Mouse (Mus musculus): Measurements from ENCODE around the gene Prop1.

Gene Prop1

GRCm38 (mm10) chr11:50953665-50954064 lies at the start of gene Prop1:
Gene Prop1 (minus strand): TSS chr11:50953765.
- WGBS: 77% methylated on average over 6 of the region's 6 CpGs

- WGBS: 79% methylated on average over 5 of the region's 5 CpGs
Measured at GRCm38 (mm10) chr11:51003296-51003695, 49.7 kb upstream of the Prop1 start, which contains the start of gene Olfr51. Gene Olfr51 (plus strand): TSS chr11:51003596.

DNA sequence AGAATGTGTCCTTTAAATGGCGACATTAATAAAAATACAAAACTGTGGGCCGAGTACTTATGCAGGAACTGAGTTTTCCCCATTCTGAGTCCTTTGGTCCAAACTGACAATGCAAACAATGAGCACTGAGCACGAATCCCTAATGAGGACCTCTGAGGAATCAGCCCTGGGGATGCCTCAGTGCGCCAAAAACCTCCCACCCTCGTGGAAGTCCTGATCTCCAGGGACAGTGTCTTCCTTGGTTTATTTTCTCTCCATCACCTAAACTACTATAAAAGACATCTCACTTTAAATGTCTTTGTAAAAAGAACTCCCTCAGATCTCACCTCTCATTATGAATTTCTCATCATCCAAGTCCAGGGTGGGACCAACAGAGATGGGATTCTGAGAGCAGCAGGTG lies 28.1 kb upstream of the Prop1 start, which contains the start of gene Olfr1377:
Gene Olfr1377, plus strand, starts transcription at position 301 of the 400 bp plus-strand sequence.
- 60% methylated on average over 5 of the region's 5 CpGs for WGBS

DNA sequence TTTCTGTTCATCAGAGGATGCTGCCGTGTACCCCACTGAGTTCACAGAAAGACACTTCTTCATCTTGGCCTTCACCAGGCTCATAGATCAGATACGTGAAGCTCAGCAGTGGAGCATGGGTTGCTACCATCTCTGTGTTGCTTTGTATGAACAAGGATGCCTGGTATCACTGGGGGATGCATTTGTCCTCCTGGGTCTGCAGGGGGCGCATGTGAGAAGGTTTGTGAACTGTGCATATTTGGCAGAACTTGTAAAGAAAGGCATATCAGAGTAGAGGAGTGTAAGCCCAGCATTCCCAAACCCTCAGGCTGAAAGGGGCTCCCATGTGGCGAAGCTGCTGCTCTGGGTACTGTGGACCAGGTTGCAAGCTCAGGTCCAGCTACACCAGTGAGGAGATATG lies 23.7 kb upstream of the Prop1 start:
- WGBS: 73% methylated on average over 4 of the region's 4 CpGs

DNA sequence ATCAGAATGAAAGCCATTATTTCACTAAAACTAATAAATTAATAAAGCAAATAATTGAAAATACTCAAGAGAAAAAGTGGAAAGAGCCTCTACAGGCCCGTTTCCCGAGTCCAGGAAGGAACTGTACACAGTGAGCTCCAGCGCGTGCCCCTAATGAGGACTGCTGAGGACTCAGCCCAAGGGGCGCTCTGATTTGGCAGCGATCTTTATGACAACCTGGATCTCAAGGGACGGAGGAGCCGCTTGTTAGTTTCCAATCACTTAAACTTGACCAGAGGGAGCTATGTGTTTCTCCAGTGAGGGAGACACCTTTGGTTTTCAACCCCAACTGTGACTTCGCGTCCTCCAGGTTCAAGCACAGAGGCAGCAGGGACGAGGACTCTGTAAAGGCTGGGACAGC lies 12.7 kb upstream of the Prop1 start, which contains the start of gene Olfr1378:
Gene Olfr1378, plus strand, starts transcription at position 301 of the 400 bp plus-strand sequence.
- WGBS: 92% methylated on average over 11 of the region's 11 CpGs

- WGBS: 71% methylated on average over 2 of the region's 2 CpGs
Measured at GRCm38 (mm10) chr11:50964886-50965285, 11.3 kb upstream of the Prop1 start.

DNA sequence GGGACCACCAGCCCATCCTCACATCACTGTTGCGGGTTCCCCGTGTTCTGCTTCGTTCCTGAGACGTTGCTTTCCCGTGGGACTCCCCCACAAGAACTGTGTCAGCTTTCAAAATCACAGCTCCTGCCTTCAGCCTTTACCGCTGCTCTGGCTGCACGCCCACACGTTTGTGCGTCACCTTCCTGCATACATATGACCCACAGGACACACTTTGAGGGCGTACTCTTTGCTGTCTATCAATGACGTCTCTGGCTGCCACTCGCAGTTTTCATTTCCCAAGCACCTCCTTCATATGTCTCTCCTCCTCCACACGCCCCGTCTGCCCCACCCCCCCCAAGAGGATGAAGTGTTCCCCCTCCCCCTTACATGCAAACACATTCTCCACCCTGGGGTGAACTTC lies 1.3 kb downstream of the Prop1 start:
- 54% methylated on average over 14 of the region's 14 CpGs for WGBS

DNA sequence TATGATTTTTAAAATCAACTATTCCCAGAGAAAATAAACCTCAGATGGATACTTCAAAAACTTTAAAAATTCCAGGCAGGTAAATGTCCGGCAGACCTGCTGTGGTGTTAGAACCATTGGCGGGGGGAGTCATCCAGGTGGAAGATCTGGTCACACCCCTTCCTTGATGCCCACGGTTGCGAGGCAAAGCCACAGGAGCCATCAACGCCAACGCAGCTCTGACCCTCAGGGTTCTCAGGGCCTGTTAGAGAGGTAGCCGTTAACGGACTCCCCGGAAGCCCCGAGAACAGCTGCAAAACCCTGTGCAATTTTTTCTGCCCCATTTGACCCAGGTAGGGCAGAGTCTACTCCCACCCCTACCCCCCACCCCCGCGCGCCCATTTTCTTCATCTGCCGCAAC lies 10.1 kb downstream of the Prop1 start, which contains the start of gene 4933414I15Rik:
Gene 4933414I15Rik, minus strand, starts transcription at position 260 of the 400 bp plus-strand sequence.
- WGBS: 79% methylated on average over 14 of the region's 14 CpGs

- WGBS: 72% methylated on average over 12 of the region's 12 CpGs
Measured at GRCm38 (mm10) chr11:50942386-50942785, 11.2 kb downstream of the Prop1 start.

DNA sequence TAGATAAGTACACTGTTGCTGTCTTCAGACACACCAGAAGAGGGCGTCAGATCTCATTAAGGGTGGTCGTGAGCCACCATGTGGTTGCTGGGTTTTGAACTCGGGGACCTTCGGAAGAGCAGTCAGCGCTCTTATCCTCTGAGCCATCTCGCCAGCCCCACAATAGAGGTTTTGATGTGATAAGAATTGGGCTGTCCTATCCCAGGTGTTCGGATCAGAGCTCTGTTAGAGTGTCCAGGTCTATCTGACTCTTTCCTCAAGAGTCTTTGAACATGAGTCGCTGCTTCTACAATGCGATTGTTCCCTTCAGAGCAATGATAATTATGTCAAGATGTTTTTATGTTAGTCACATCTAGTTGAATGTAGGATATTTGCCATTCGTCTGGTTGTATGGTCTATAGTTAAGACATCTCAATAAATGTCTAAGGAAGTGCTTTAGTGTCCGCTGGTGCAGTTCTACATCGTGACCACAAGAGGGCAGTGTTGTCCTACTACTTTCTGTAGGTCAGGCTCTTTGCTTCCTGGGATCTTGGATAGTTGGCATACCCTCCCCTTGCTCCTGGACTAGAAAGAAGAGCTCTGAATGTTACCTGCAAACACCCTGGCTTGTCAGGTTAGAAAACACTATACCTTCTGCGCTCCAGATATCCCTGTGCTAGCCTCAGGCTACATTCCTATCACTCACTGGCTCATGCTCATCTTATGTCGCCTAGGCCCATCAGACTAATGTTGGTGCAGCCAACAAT lies 13.8 kb downstream of the Prop1 start:
- 35% methylated on average over 14 of the region's 14 CpGs for WGBS

- 82% methylated on average over 8 of the region's 8 CpGs for WGBS
Measured at GRCm38 (mm10) chr11:50938435-50938834, 15.1 kb downstream of the Prop1 start.

DNA sequence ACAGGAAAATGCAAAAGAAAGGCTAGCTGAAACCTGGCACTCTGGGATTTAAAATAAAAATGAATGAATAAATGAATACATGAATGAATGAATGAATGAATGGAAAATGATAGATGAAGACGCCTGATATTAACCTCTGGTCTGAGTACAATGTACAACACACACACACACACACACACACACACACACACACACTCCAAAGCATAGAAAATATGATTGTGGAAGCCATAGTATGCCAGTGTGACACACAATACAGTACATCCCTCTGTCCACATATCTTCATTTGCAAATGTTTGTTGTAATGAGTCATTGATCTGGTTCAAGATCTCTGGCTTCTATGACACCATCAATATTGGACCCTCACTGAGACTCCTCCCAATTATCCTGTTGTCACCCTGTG lies 21.5 kb downstream of the Prop1 start:
- 67% methylated on average over 1 of the region's 1 CpGs for WGBS

DNA sequence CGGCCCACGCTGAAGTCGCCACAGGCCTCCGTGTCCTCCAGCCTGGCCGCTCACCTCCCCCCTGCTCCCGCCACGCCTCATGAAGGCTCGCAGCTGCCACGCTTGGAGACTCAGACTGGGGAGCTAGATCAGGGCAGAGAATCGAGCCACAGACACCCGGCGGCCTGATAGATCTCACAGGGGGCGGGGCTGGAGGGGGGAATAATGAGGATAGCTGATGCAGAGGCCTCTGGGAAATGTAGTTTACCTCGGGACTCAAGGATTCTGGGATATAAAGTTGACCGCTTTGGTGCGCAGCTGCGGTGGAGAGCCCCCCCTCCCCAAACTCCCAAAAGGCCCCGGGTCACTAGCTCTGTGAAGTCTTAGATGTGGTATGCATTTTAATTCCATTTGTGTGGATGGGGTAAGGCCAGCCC lies 22.1 kb downstream of the Prop1 start, which contains the start of gene Zfp354b:
Gene Zfp354b, minus strand, starts transcription at position 183 of the 416 bp plus-strand sequence.
- WGBS: 1% methylated on average over 18 of the region's 18 CpGs

DNA sequence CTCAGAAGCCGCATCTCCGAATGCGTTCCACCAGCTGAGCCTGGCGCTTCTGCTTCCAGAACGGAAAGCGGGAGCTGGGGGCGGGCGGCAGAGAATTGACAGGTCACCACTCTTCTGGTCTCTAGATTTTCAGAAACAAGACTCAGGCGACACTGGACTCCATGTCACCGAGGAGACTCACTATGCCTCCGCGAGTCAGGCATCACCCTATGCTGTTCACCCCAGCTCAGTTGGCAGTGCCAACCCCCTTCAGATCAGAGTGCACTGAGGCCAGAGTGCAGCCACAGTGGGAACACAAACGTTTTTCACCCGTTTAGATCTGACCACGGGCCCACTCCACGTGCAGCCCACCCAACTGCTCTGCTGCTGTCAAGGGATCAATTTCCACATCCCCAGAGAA lies 22.5 kb downstream of the Prop1 start:
- under 1% methylated on average over 16 of the region's 16 CpGs for WGBS

DNA sequence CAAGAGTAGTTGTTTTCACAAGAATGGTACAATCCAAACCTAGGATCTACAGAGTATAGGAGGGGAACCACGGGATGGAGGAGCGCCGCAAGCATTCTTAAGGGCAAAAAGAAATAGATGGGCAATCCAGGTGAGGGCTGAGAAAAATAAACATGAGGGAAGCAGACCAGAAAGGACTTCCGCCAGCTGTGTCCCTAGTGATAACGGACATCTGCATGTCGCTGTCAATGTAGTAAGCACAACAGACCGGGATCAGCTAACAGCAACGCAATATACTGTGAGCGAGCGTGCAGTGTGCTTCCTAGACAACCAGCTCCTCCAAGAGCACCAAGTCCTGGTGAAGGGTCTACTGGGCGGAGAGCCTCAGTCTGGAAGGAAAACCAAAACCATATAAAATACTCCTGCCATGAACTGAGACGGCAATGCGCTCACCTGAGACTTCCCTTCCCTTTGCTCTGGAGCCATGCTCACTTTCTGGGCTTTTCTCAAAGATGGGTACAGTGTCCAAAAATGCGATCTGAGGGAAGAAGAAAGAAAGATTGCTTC lies 23.0 kb downstream of the Prop1 start:
- 22% methylated on average over 14 of the region's 14 CpGs for WGBS

DNA sequence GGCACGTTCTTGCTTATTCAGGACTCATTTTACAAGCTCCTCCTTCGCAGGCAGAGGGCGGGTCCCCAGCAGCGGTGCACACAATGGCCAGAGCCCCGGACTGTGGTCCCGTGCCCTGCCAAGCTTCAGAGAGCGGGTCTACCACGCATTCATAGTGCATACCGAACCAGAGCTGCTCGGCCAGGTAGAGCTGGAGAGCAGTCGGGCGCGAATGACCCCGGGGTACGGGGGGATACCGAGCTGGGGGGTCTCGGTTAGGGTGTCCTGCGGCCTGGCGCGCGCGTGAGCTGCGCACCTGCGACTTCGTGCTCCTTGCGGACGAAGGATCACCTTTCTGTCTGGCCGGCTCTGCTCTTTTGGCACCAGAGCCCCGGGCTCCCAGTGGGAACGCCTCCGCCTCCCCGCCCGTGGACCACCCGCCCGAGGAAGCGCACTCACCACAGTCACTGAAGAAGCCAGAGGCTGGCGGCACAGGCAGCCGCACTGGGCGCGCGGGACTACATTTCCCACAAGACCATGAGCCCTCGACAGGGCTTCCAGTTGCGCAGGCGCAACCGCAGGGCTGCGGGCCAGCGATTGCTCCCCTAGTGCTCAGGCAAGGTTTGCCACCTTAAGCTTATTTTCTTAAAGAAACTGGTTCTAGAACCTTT lies 37.8 kb downstream of the Prop1 start, which contains the start of gene Zfp2:
Gene Zfp2, minus strand, starts transcription at position 495 of the 650 bp plus-strand sequence.
- under 1% methylated on average over 47 of the region's 47 CpGs for WGBS

- 61% methylated on average over 3 of the region's 3 CpGs for WGBS
Measured at GRCm38 (mm10) chr11:50914461-50914860, 39.1 kb downstream of the Prop1 start.

DNA sequence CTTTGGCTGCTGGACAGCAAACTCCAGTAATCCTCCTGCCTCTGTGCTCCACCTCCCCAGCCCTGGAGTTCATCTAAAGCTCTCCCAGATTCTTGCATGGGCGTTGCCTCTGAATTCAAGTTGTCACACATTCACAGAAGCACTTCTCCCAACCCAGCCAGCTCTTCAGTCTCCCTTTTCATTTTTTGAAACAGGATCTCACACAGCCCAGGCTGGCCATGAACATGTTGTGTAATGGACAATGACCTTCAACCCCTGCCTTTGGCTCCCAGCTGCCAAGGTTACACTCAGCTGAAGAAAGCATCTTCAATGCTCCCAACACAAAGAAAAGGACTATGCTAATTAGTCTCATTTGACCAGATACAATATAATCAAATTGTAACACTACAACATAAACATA lies 40.3 kb downstream of the Prop1 start:
- 81% methylated on average over 1 of the region's 1 CpGs for WGBS

DNA sequence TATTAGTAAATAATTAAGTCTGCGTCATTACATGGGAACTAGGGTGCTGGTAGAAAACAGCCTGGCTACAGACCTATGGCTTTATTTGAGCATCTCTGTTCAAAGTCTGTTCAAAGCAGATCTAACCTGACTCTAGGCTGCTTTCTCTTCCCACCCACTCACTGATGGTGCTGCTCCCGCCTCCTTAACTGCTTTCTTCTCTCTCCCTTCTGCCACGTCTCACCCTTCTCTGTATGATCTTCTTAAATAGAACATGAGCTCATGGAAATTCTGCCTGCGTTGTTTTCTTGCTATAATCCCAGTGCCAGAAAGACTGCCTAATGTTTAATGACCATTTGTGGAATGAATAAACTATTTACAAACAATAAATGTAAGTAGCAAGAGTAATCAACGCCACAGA lies 45.4 kb downstream of the Prop1 start:
- 51% methylated on average over 5 of the region's 5 CpGs for WGBS

Data from cerebral cortex, adult 2 months (tissue).